Mouse (Mus musculus) megakaryocyte-erythroid progenitor cell, adult 5-6 weeks (primary cell): ENCODE results near the gene Ndufs8. TPM values are rescaled to one million over a fixed set of nuclear protein-coding genes. Genes with fewer than 3 reads are reported as not detected.
A peak's percentile ranks its signal among the peaks of the same experiment; 100 is the strongest.

Experiments used
- ATAC-seq: replicated peaks from 2 replicates; pipeline ENCODE4 v1.8.0; 2016; ENCODE audit warnings: mild to moderate bottlenecking, inconsistent platforms; ENCODE audit not compliant: severe bottlenecking, poor library complexity, low FRiP score, low TSS enrichment
- total RNA-seq, 2 experiments: library from RNA; stranded (forward) in 1 of 2; stranded (reverse) in 1 of 2; fragments of 200-1000, 215-1000 nt in 1 of 2; fragments of >200 nt in 1 of 2; fragmentation: Nextera tagmentation in 1 of 2; gene quantifications; 2 replicates each; pipeline ENCODE4 v1.2.3; 2014 to 2017

Ndufs8 gene
- total RNA-seq, 2 experiments from 2014 or later = 59.0 to 218 TPM

DNA sequence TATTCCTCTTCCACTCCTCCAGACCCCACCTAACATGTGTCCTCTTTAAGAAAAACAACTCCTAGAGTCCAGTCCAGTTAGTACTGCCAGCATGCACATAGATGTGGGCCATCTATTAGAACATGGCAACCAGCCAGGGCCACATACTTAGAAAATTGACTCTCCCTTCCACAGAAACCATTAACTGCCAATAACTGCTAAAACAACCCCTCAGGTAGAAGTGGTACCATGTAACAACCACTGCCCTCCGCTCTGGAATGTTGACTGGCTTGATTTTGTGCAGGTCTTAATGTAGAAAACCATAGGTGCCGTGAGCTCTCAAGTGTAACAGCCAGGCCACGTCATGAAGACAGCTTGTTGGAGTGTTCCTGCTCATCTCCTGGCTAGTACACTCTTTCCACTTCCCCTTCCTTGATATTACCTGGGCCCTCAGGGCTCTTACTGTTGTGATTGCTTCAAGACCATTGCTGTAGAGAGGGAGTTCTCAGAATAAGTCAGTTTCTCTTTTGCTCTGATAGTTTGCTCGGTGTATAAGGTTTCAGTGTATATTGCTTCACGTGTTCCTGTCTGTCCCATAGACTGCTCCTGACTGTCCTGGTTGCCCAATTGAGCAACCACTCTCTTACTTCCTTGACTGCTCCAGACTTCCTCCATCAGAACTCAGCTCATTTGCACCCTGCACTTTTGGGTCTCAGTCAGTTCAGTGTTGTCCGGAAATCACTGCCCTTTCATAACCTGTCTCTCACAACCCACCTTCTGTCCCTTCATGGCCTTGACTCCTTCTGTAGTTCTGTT is 32.3 kb downstream of the Ndufs8 start:
- no peak for ATAC-seq

DNA sequence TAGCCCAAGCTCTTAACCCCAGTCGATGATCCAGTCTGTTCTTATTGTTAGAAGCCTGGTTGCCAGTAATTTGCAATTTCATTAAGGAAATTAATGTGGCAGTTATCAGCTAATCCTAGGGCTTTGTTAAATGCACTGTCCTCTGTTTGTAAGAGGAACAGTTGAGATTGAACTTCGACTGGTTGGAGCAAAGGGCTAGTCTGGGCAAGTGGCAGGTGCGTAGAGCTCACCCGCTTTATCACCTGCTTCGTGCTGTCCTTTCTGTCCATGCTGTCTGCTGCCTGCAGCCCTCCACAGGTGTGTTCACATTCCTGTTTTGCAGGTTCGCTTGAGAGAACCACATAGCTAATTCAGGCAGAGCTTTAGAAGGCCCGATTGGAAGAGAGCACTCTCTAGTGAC is 37.5 kb downstream of the Ndufs8 start:
- no peak for ATAC-seq

DNA sequence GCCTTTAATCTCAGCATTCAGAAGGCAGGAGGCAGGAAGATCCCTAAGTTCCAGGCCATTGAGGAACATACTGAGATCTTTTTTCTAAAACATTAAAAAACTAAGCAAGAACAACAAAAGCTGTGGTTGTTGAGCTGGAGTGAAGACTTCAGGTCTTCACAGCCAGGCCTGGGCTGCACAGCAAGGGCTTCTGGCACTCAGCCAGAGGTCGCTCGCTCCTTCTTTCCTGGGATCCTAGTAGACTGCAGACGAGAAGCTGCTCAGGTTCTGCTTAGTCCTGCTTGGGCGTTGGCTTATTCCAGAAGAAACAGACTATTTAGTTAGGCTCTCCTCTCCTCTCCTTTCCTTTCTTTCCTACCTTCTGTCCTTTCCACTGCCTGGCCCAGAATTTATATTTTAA is 40.2 kb downstream of the Ndufs8 start:
- ATAC-seq = no peak

DNA sequence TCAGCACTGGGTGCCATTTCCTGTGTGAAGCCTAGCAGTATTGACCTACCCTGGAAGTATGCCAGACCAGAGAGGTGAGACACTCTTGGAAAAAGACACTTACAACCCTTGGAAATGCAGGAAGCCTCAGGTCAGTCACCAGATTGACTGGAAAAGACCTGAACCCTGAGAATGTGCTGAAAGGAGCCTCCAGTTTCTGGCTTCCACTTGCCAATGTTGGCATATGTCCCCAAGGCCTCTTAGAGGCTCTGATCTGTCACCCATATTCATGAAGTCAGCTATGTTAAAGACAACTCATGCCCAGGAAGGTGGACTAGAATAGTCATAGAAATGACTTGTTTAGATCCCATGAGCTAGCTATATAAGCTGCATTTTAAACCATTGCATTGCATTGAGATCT is 41.1 kb downstream of the Ndufs8 start:
- ATAC-seq = no peak

DNA sequence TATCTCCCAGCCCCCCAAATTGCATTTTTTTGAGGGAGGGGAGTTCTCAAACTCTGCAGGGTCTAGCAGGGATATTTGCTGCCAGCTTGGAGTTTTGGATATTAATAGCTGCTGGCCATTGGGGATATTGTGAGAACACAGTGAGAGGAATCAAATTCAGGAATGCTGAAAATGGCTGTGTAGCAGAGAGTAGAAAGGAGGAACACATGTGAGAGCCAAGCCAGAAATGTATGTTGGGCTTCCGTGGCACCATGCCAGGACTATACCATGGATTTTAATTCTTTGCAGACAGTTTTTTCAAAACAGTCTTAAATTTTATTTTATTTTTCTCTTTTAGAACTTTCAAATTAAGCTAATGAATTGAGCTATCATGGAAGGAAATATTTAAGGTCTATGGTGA is 44.3 kb downstream of the Ndufs8 start:
- ATAC-seq = no peak

DNA sequence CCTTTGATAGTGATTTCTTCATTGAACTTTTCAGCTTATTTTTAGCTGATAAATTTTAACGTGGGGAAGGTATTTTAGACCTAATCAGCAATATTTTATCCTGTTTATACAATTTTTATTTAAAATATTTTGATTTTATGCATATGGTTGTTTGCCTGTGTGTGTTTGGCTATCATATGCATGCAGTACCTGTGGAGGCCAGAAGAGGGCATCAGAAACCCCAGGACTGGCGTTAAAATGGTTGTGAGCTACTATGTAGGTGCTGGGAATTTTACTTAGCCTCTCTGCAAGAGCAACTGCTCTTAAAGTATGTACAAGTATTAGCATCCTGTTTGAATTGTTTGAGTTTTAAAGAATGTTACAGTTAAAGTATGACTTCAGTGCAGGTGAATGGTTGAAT is 47.6 kb downstream of the Ndufs8 start:
- ATAC-seq = no peak

DNA sequence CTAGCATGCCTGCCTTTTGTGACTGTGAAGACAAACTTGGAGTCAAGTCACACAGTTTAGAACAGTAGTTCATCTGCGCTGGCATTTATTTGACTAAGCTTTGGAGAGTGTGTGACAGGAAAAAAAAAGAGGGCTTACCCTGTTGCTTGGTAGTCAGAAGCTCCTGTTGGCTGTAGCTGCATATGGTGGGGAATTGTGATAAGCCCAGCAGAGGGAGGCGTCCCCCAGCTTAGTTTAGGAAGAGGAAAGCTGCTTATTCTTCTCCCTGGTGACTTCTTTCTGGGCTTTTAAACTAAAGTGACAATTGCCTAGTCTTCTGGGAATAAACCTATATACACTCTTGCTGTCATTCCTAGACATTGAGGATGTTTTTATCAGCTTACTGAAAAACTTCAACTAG is 49.9 kb downstream of the Ndufs8 start:
- peak; percentile 61 for ATAC-seq

Other genes starting within 250 kb of the Ndufs8 start
- gene Lrp5, start 226.2 kb downstream of the Ndufs8 start, total RNA-seq (2014; fragmentation: Nextera tagmentation) = 7.9 and 10.2 TPM in 2 replicates
- 4.3 and 5.4 TPM in 2 replicates for gene Lrp5, start 226.2 kb downstream of the Ndufs8 start, total RNA-seq (2017)
- 24.0 and 24.9 TPM in 2 replicates for gene 1810055G02Rik, start 204.5 kb downstream of the Ndufs8 start, total RNA-seq (2014; fragmentation: Nextera tagmentation)
- 3.2 and 9.0 TPM in 2 replicates for gene 1810055G02Rik, start 204.5 kb downstream of the Ndufs8 start, total RNA-seq (2017)
- gene Kmt5b, start 145.4 kb downstream of the Ndufs8 start, total RNA-seq (2014; fragmentation: Nextera tagmentation) = 24.8 and 32.9 TPM in 2 replicates
- 39.8 and 39.9 TPM in 2 replicates for gene Kmt5b, start 145.4 kb downstream of the Ndufs8 start, total RNA-seq (2017)
- gene Chka, start 61.0 kb downstream of the Ndufs8 start, total RNA-seq (2014; fragmentation: Nextera tagmentation) = 23.0 and 23.5 TPM in 2 replicates
- gene Chka, start 61.0 kb downstream of the Ndufs8 start, total RNA-seq (2017) = 22.5 and 26.0 TPM in 2 replicates
- gene Tcirg1, start 5.6 kb downstream of the Ndufs8 start, total RNA-seq (2014; fragmentation: Nextera tagmentation) = 27.6 and 37.7 TPM in 2 replicates
- gene Tcirg1, start 5.6 kb downstream of the Ndufs8 start, total RNA-seq (2017) = 6.7 and 44.0 TPM in 2 replicates
- gene Aldh3b1, start 17.0 kb upstream of the Ndufs8 start, total RNA-seq (2014; fragmentation: Nextera tagmentation) = 3.9 TPM in 1 of 2 replicates, not detected in the other
- not detected in 2 replicates for gene Aldh3b1, start 17.0 kb upstream of the Ndufs8 start, total RNA-seq (2017)
- 9.1 and 10.4 TPM in 2 replicates for gene Unc93b1, start 22.4 kb upstream of the Ndufs8 start, total RNA-seq (2014; fragmentation: Nextera tagmentation)
- 3.9 and 16.4 TPM in 2 replicates for gene Unc93b1, start 22.4 kb upstream of the Ndufs8 start, total RNA-seq (2017)
- gene Aldh3b3, start 45.9 kb upstream of the Ndufs8 start, total RNA-seq (2014; fragmentation: Nextera tagmentation) = not detected in 2 replicates
- gene Aldh3b3, start 45.9 kb upstream of the Ndufs8 start, total RNA-seq (2017) = not detected in 2 replicates
- 0.50 TPM in 1 of 2 replicates, not detected in the other for gene Aldh3b2, start 59.6 kb upstream of the Ndufs8 start, total RNA-seq (2014; fragmentation: Nextera tagmentation)
- 0.99 TPM in 1 of 2 replicates, not detected in the other for gene Aldh3b2, start 59.6 kb upstream of the Ndufs8 start, total RNA-seq (2017)
- gene Acy3, start 73.8 kb upstream of the Ndufs8 start, total RNA-seq (2014; fragmentation: Nextera tagmentation) = 5.6 and 8.0 TPM in 2 replicates
- gene Acy3, start 73.8 kb upstream of the Ndufs8 start, total RNA-seq (2017) = 2.3 and 2.5 TPM in 2 replicates
- not detected in 2 replicates for gene Tbx10, start 80.0 kb upstream of the Ndufs8 start, total RNA-seq (2014; fragmentation: Nextera tagmentation)
- not detected in 2 replicates for gene Tbx10, start 80.0 kb upstream of the Ndufs8 start, total RNA-seq (2017)
- 21.5 and 29.8 TPM in 2 replicates for gene Nudt8, start 87.8 kb upstream of the Ndufs8 start, total RNA-seq (2014; fragmentation: Nextera tagmentation)
- 19.5 and 21.1 TPM in 2 replicates for gene Nudt8, start 87.8 kb upstream of the Ndufs8 start, total RNA-seq (2017)
- 1.9 and 5.4 TPM in 2 replicates for gene Gm49405, start 87.9 kb upstream of the Ndufs8 start, total RNA-seq (2014; fragmentation: Nextera tagmentation)
- gene Gm49405, start 87.9 kb upstream of the Ndufs8 start, total RNA-seq (2017) = 1.5 and 2.0 TPM in 2 replicates
- 2.1 and 7.4 TPM in 2 replicates for gene Doc2g, start 90.5 kb upstream of the Ndufs8 start, total RNA-seq (2014; fragmentation: Nextera tagmentation)
- gene Doc2g, start 90.5 kb upstream of the Ndufs8 start, total RNA-seq (2017) = 3.8 and 4.0 TPM in 2 replicates
- 210 and 232 TPM in 2 replicates for gene Ndufv1, start 100.0 kb upstream of the Ndufs8 start, total RNA-seq (2014; fragmentation: Nextera tagmentation)
- gene Ndufv1, start 100.0 kb upstream of the Ndufs8 start, total RNA-seq (2017) = 285 and 306 TPM in 2 replicates
- gene Gstp1, start 125.2 kb upstream of the Ndufs8 start, total RNA-seq (2014; fragmentation: Nextera tagmentation) = 623 and 805 TPM in 2 replicates
- 123 and 220 TPM in 2 replicates for gene Gstp1, start 125.2 kb upstream of the Ndufs8 start, total RNA-seq (2017)
- not detected in 2 replicates for gene Gstp2, start 133.2 kb upstream of the Ndufs8 start, total RNA-seq (2014; fragmentation: Nextera tagmentation)
- gene Gstp2, start 133.2 kb upstream of the Ndufs8 start, total RNA-seq (2017) = not detected in 2 replicates
- gene Gstp3, start 146.8 kb upstream of the Ndufs8 start, total RNA-seq (2014; fragmentation: Nextera tagmentation) = 28.5 and 40.7 TPM in 2 replicates
- gene Gstp3, start 146.8 kb upstream of the Ndufs8 start, total RNA-seq (2017) = 16.4 and 37.6 TPM in 2 replicates
- gene Cabp2, start 168.8 kb upstream of the Ndufs8 start, total RNA-seq (2014; fragmentation: Nextera tagmentation) = not detected in 2 replicates
- gene Cabp2, start 168.8 kb upstream of the Ndufs8 start, total RNA-seq (2017) = not detected in 2 replicates
- 65.1 and 75.8 TPM in 2 replicates for gene Cdk2ap2, start 184.4 kb upstream of the Ndufs8 start, total RNA-seq (2014; fragmentation: Nextera tagmentation)
- gene Cdk2ap2, start 184.4 kb upstream of the Ndufs8 start, total RNA-seq (2017) = 6.7 and 16.1 TPM in 2 replicates
- gene Pitpnm1, start 187.2 kb upstream of the Ndufs8 start, total RNA-seq (2014; fragmentation: Nextera tagmentation) = 42.3 and 44.1 TPM in 2 replicates
- 7.4 and 7.7 TPM in 2 replicates for gene Pitpnm1, start 187.2 kb upstream of the Ndufs8 start, total RNA-seq (2017)
- 25.9 and 31.2 TPM in 2 replicates for gene Aip, start 213.1 kb upstream of the Ndufs8 start, total RNA-seq (2014; fragmentation: Nextera tagmentation)
- gene Aip, start 213.1 kb upstream of the Ndufs8 start, total RNA-seq (2017) = 16.9 and 23.2 TPM in 2 replicates
- gene Gpr152, start 227.0 kb upstream of the Ndufs8 start, total RNA-seq (2014; fragmentation: Nextera tagmentation) = not detected in 2 replicates
- not detected in 2 replicates for gene Gpr152, start 227.0 kb upstream of the Ndufs8 start, total RNA-seq (2017)
- 0.39 and 1.5 TPM in 2 replicates for gene Cabp4, start 231.3 kb upstream of the Ndufs8 start, total RNA-seq (2014; fragmentation: Nextera tagmentation)
- gene Cabp4, start 231.3 kb upstream of the Ndufs8 start, total RNA-seq (2017) = not detected in 2 replicates
- 103 and 123 TPM in 2 replicates for gene Coro1b, start 235.8 kb upstream of the Ndufs8 start, total RNA-seq (2014; fragmentation: Nextera tagmentation)
- 42.8 and 97.1 TPM in 2 replicates for gene Coro1b, start 235.8 kb upstream of the Ndufs8 start, total RNA-seq (2017)
- gene Ptprcap, start 240.8 kb upstream of the Ndufs8 start, total RNA-seq (2014; fragmentation: Nextera tagmentation) = 53.0 and 63.6 TPM in 2 replicates
- gene Ptprcap, start 240.8 kb upstream of the Ndufs8 start, total RNA-seq (2017) = 104 and 112 TPM in 2 replicates